In the genomic region with DNA sequence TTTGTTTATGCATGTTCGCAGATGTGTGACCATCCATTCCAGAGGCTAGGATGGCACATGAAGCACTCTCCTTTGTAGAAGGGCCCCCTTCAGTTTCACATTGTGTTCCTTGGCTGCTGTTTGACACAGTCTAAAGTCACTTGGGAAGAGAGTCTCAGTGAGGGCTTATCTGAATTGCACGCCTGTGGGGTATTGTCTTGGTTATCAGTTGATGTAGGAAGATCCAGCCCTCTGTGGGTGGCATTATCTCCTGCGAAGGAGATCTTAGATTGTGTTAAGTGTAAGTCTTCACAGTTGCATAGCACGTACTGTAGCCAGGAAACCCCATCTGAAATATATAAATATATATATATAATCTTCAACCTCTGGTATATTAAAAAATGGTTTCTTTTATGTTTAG, we compare ENCODE assay signal across 20 mouse cellular contexts. TPM values are rescaled to one million over a fixed set of nuclear protein-coding genes. Genes with fewer than 3 reads are reported as not detected.
DNase-seq lines count a peak whose midpoint lies in the region; ATAC-seq and TF ChIP-seq lines count a peak whose summit lies in the region.
"Had no signal": no experiment of that assay in that cellular context is flagged by ENCODE, and none has a peak within 500 bp of the region (broad histone marks: within the 10 kb centered on the region; RNA-seq: fewer than 3 reads in every experiment).

No protein-coding gene starts in this region.

- no peak for DNase-seq in heart, postnatal 36 days
- DNase-seq in G1E (ENCODE audit: low spot score) (no peak), MEL (ENCODE audit: low read depth, low spot score) (peak; percentile 57)
- DNase-seq in kidney, postnatal 14 days: no peak
- DNase-seq in frontal cortex, postnatal 14 days (ENCODE audit: low spot score in 2 of 2): no peak
- DNase-seq: adrenal gland, postnatal 10 days; cerebellum, adult 11 months; cerebellum, adult 8-10 months; cerebellum, postnatal 14 days; embryo, embryonic 11 days; heart, adult 2 months; heart, postnatal 10 days had no signal

- H3K9ac ChIP-seq in heart, embryonic 13.5 days: no peak overlapping the region
- no peak overlapping the region for H3K9ac ChIP-seq in MEL (ENCODE audit: control insufficient read depth, low read depth, low read length, poor library complexity, severe bottlenecking)
- no peak overlapping the region for H3K9ac ChIP-seq in liver, embryonic 16.5 days (ENCODE audit: low read depth, low read length)
- H3K9ac ChIP-seq: embryonic facial prominence, embryonic 15.5 days; hindbrain, embryonic 14.5 days had no signal

- peak overlapping the region; percentile 40; the same call in 1 of the 2 replicates for H3K27ac ChIP-seq in heart, embryonic 13.5 days (replicated peaks)
- peak overlapping the region; percentile 67 for H3K27ac ChIP-seq in MEL (ENCODE audit: control insufficient read depth, low read depth, low read length)
- no peak overlapping the region for H3K27ac ChIP-seq in liver, embryonic 16.5 days (ENCODE audit: low read length)
- H3K27ac ChIP-seq: embryonic facial prominence, embryonic 15.5 days; hindbrain, embryonic 10.5 days; hindbrain, embryonic 14.5 days had no signal

- no peak for TF ChIP-seq POLR2A in MEL (IDR thresholded peaks at IDR 0.05; ENCODE audit: control insufficient read depth in 1 of 2, insufficient read depth in 1 of 2, low read depth in 1 of 2, low read length in 2 of 2, poor library complexity in 1 of 2)

- H3K9me3 ChIP-seq in heart, embryonic 13.5 days: no peaks in the 10 kb centered on the region
- H3K9me3 ChIP-seq in G1E (replicated peaks): no peaks in the 10 kb centered on the region
- no peaks in the 10 kb centered on the region for H3K9me3 ChIP-seq in MEL (replicated peaks; ENCODE audit: insufficient read depth, low read length)
- H3K9me3 ChIP-seq in liver, embryonic 16.5 days (replicated peaks; ENCODE audit: control insufficient read depth, low read length): no peaks in the 10 kb centered on the region
- H3K9me3 ChIP-seq: embryonic facial prominence, embryonic 15.5 days; hindbrain, embryonic 10.5 days had no signal

- TF ChIP-seq RAD21 in MEL (IDR thresholded peaks at IDR 0.05; ENCODE audit: low read depth, low read length): no peak

- H3K4me2 ChIP-seq in heart, embryonic 13.5 days: no peak overlapping the region
- no peak overlapping the region for H3K4me2 ChIP-seq in liver, embryonic 16.5 days (ENCODE audit: low read depth, low read length)
- H3K4me2 ChIP-seq: embryonic facial prominence, embryonic 15.5 days; hindbrain, embryonic 14.5 days had no signal

- TF ChIP-seq EP300 in MEL (IDR thresholded peaks at IDR 0.05; ENCODE audit: low read depth in 1 of 2, low read length in 2 of 2): peak; percentile 84 to 88

- H3K4me1 ChIP-seq in heart, embryonic 13.5 days: peaks cover 63% of the 10 kb centered on the region
- H3K4me1 ChIP-seq in G1E (ENCODE audit: insufficient read depth, low read depth, low read length) (peaks cover 62% of the 10 kb centered on the region), MEL (ENCODE audit: control insufficient read depth in 1 of 2, insufficient read depth in 2 of 2, low read length in 2 of 2) (peaks cover 17% of the 10 kb centered on the region in 2 experiments)
- H3K4me1 ChIP-seq in liver, embryonic 16.5 days (ENCODE audit: control insufficient read depth, low read depth, low read length): no peaks in the 10 kb centered on the region; the same call in 1 of the 2 replicates
- H3K4me1 ChIP-seq: hindbrain, embryonic 10.5 days had no signal

- intact Hi-C loops in heart, postnatal 36 days (cut with DNase I): no loop called here

- peaks cover 94% of the 10 kb centered on the region for H3K36me3 ChIP-seq in heart, embryonic 13.5 days
- H3K36me3 ChIP-seq in G1E (replicated peaks) (peaks cover 76% of the 10 kb centered on the region), MEL (ENCODE audit: control insufficient read depth in 1 of 2, insufficient read depth in 2 of 2, low read length in 2 of 2) (peaks cover 38 to 45% of the 10 kb centered on the region in 2 experiments)
- peaks cover 30% of the 10 kb centered on the region for H3K36me3 ChIP-seq in liver, embryonic 16.5 days (ENCODE audit: control insufficient read depth, insufficient read depth)

- H3K79me2 ChIP-seq in MEL (ENCODE audit: control insufficient read depth, insufficient read depth, low read length, poor library complexity): peaks cover 5% of the 10 kb centered on the region; the same call in 1 of the 2 replicates

- no peak overlapping the region for H3K4me3 ChIP-seq in heart, embryonic 13.5 days
- H3K4me3 ChIP-seq in G1E (ENCODE audit: low read depth, low read length): no peak overlapping the region; the same call in 1 of the 2 replicates
- no peak overlapping the region for H3K4me3 ChIP-seq in MEL (ENCODE audit: control insufficient read depth in 1 of 2, insufficient read depth in 1 of 2, low read depth in 2 of 2, low read length in 2 of 2)
- no peak overlapping the region for H3K4me3 ChIP-seq in liver, embryonic 16.5 days (ENCODE audit: low read depth, low read length)
- H3K4me3 ChIP-seq: embryonic facial prominence, embryonic 15.5 days; erythroblast, embryonic 14.5 days; heart, adult 2 months; hindbrain, embryonic 10.5 days had no signal

- 67% methylated on average over 4 of the region's 4 CpGs for WGBS in heart, embryonic 13.5 days
- 34% methylated on average over 4 of the region's 4 CpGs for WGBS in liver, embryonic 16.5 days (ENCODE audit: insufficient replicate concordance)

- H3K27me3 ChIP-seq in heart, embryonic 13.5 days (replicated peaks): no peaks in the 10 kb centered on the region
- H3K27me3 ChIP-seq in G1E (ENCODE audit: insufficient read depth, low read length) (no peaks in the 10 kb centered on the region), MEL (ENCODE audit: control insufficient read depth in 1 of 2, insufficient read depth in 2 of 2, low read length in 2 of 2) (no peaks in the 10 kb centered on the region)
- H3K27me3 ChIP-seq in liver, embryonic 16.5 days (ENCODE audit: control insufficient read depth, insufficient read depth, low read depth, low read length): no peaks in the 10 kb centered on the region
- H3K27me3 ChIP-seq: embryonic facial prominence, embryonic 15.5 days had no signal

- no peak for TF ChIP-seq CTCF in G1E (IDR thresholded peaks at IDR 0.05; ENCODE audit: low read depth, low read length)
- TF ChIP-seq CTCF in MEL (IDR thresholded peaks at IDR 0.05 in 2 of 3, conservative IDR thresholded peaks at IDR 0.05 in 1 of 3; ENCODE audit: control insufficient read depth in 1 of 3, insufficient read depth in 1 of 3, low read depth in 2 of 3, low read length in 3 of 3, poor library complexity in 1 of 3, severe bottlenecking in 1 of 3): no peak

- no peak for ATAC-seq in heart, embryonic 13.5 days (ENCODE audit: extremely low read depth, insufficient number of reproducible peaks, low FRiP score, low TSS enrichment)
- ATAC-seq in G1E (ENCODE audit: extremely low read depth, insufficient number of reproducible peaks, low FRiP score, poor library complexity, severe bottlenecking): peak; percentile 89
- peak; percentile 64 for ATAC-seq in liver, embryonic 16.5 days (ENCODE audit: low read depth)
- ATAC-seq: forebrain, embryonic 14.5 days; intestine, postnatal 0 days had no signal

TF ChIP-seq in MEL, 35 proteins besides CTCF, POLR2A, EP300 and RAD21:
- TF ChIP-seq MAFK (IDR thresholded peaks at IDR 0.05; ENCODE audit: borderline replicate concordance, low read depth, low read length) (no peak; the same call in 1 of the 2 replicates), E2F4 (IDR thresholded peaks at IDR 0.05; ENCODE audit: borderline replicate concordance, low read depth, low read length) (no peak), ZC3H11A (IDR thresholded peaks at IDR 0.05; ENCODE audit: low read depth, low read length) (0 out of 2 replicates have a peak, but pooled peaks have one; percentile 8), TBP (IDR thresholded peaks at IDR 0.05; ENCODE audit: low read depth, low read length) (peak; percentile 70), GABPA (IDR thresholded peaks at IDR 0.05; ENCODE audit: low read depth, low read length) (no peak), TCF12 (IDR thresholded peaks at IDR 0.05; ENCODE audit: low read depth, low read length) (peak; percentile 92), SIN3A (IDR thresholded peaks at IDR 0.05; ENCODE audit: low read length) (peak; percentile 78), TAL1 (IDR thresholded peaks at IDR 0.05; ENCODE audit: low read length) (peak; percentile 30; the same call in 1 of the 2 replicates), GATA1 (IDR thresholded peaks at IDR 0.05; ENCODE audit: low read depth, low read length) (peak; percentile 96), BHLHE40 (IDR thresholded peaks at IDR 0.05; ENCODE audit: borderline replicate concordance, low read depth, low read length) (peak; percentile 53), ETS1 (IDR thresholded peaks at IDR 0.05; ENCODE audit: low read depth, low read length) (peak; percentile 71), ELF1 (IDR thresholded peaks at IDR 0.05; ENCODE audit: low read depth, low read length) (no peak), RCOR1 (IDR thresholded peaks at IDR 0.05; ENCODE audit: low read depth, low read length) (peak; percentile 80)

RNA-seq across cellular contexts. Expression of a gene that starts 23.1 kb away (rescaled TPM):
- polyA plus RNA-seq in heart, embryonic 13.5 days (2015; fragmentation: Nextera tagmentation; extraction: Ambion mirVana): 468 and 480 TPM in 2 replicates
- total RNA-seq in heart, postnatal 36 days (2021): 100 to 1,000 TPM; 366 to 383 TPM
- total RNA-seq in G1E (2014; fragmentation: Nextera tagmentation) (869 and 984 TPM in 2 replicates), G1E (2017) (631 and 707 TPM in 2 replicates), MEL (2012; rRNA removed) (167 and 175 TPM in 2 replicates)
- polyA plus RNA-seq in G1E (2012) (399 and 562 TPM in 2 replicates), MEL (2012; ENCODE audit: insufficient read depth in 1 of 2, insufficient read length in 2 of 2, low read depth in 1 of 2, low replicate concordance in 2 of 2, missing spikeins in 1 of 2) (100 to 1,000 TPM; 216 to 583 TPM)
- 94.7 and 98.2 TPM in 2 replicates for polyA plus RNA-seq in liver, embryonic 16.5 days (2015; fragmentation: Nextera tagmentation; extraction: Ambion mirVana)
